Mouse (Mus musculus): ENCODE measurements around the gene Itsn1. TPM values are rescaled to one million over a fixed set of nuclear protein-coding genes. Genes with fewer than 3 reads are reported as not detected.

Itsn1 gene
- polyA plus RNA-seq, 1 experiment from 2014 or later: 32.5 TPM

DNA sequence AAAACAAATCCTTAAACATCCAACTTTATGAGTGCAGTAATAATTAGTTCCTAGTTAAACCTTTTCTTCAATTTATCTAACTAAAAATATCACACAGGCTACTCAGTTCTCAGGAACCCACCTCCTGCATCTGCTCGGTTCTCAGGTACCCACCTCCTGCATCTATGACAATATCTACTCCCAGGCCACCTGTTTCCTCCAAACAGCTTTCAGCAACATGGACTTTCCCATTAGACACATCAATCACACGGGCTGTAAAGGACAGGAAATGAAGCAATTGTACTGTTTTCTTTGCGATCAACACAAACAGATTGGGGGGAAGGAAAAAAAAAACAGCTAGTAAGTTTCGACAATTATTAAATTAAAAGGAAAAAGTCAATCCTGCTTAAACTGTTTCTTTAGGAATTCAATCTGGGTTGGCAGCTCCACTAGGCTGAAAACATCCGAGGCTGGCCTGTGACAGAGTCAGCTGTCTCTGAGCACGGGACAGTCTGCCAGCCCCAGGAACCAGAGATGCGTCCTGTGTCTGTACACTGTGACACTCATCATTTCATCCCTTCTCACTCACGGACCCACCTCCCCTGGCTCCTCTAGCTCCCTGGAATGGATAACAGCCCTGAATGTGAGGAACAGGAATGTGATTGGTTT, 33.8 kb upstream of the Itsn1 start:
- Histone ChIP-seq H3K4me3 (ENCODE audit: low read depth, low read length) (no peak overlapping the region), H3K27me3 (ENCODE audit: control insufficient read depth, insufficient read depth, low read length) (no peaks in the 10 kb centered on the region), H3K27ac (replicated peaks; ENCODE audit: low read depth, low read length) (no peak overlapping the region), H3K36me3 (ENCODE audit: control insufficient read depth, insufficient read depth, low read length) (peaks cover 2% of the 10 kb centered on the region; the same call in 1 of the 2 replicates), H3K4me1 (ENCODE audit: control insufficient read depth, insufficient read depth, low read length) (no peaks in the 10 kb centered on the region), H3K9ac (ENCODE audit: low read length) (no peak overlapping the region), H3K4me2 (ENCODE audit: low read depth, severe bottlenecking) (no peak overlapping the region), H3K9me3 (ENCODE audit: control insufficient read depth, low read length) (no peaks in the 10 kb centered on the region)
- WGBS: 52% methylated on average over 8 of the region's 8 CpGs
- ATAC-seq (ENCODE audit: insufficient number of reproducible peaks, low FRiP score, low TSS enrichment, low read depth): no peak
- no peak for DNase-seq (ENCODE audit: low spot score)

DNA sequence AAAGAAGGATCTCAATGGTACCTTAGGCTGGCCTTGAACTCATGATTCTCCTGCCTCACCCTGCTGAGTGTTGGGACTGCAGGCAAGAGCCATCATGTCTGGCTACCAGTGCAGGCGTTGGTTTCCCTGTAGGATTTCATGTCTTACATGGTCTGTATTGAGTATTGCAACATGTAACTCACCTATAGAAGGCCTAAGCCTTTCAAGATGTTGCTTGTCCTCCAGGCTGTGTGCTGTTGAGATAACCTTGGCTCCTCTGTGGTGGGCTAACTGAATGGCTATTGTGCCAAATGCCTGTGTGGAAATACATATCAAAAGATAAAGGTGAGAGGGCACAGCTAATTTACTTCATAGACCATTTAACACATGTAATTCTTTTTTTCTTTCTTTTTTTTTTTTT, 30.1 kb upstream of the Itsn1 start:
- no peaks in the 10 kb centered on the region for H3K27me3 ChIP-seq (ENCODE audit: control insufficient read depth, insufficient read depth, low read length)
- no peak overlapping the region for H3K4me3 ChIP-seq (ENCODE audit: low read depth, low read length)
- ATAC-seq (ENCODE audit: insufficient number of reproducible peaks, low FRiP score, low TSS enrichment, low read depth): no peak
- no peaks in the 10 kb centered on the region for H3K4me1 ChIP-seq (ENCODE audit: control insufficient read depth, insufficient read depth, low read length)
- H3K4me2 ChIP-seq (ENCODE audit: low read depth, severe bottlenecking): no peak overlapping the region
- H3K36me3 ChIP-seq (ENCODE audit: control insufficient read depth, insufficient read depth, low read length): peaks cover 6% of the 10 kb centered on the region; the same call in 1 of the 2 replicates
- H3K9me3 ChIP-seq (ENCODE audit: control insufficient read depth, low read length): no peaks in the 10 kb centered on the region
- no peak for DNase-seq (ENCODE audit: low spot score)
- WGBS: 85% methylated on average over 1 of the region's 1 CpGs
- no peak overlapping the region for H3K9ac ChIP-seq (ENCODE audit: low read length)
- H3K27ac ChIP-seq (replicated peaks; ENCODE audit: low read depth, low read length): no peak overlapping the region

DNA sequence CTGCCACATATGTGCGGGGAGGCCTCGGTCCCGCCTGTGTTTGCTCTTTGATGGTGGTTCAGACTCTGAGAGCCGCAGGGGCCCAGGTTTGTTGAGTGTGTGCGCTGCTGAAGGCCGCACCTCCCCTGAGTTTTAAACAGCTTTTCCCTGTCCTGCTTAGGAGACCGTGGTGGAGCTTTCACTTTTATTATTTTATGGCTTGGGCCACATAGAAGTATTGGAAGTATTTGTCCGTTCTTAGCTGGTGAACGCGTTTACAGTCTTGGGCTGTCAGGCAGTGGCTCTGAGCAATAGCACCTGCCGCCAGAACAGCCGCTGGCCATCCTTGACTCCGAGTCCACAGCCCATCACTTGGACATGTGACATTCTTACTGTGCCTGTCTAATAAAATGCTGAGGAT, 27.2 kb upstream of the Itsn1 start:
- ATAC-seq (ENCODE audit: insufficient number of reproducible peaks, low FRiP score, low TSS enrichment, low read depth) (no peak), DNase-seq (ENCODE audit: low spot score) (no peak)
- WGBS: 73% methylated on average over 13 of the region's 13 CpGs

DNA sequence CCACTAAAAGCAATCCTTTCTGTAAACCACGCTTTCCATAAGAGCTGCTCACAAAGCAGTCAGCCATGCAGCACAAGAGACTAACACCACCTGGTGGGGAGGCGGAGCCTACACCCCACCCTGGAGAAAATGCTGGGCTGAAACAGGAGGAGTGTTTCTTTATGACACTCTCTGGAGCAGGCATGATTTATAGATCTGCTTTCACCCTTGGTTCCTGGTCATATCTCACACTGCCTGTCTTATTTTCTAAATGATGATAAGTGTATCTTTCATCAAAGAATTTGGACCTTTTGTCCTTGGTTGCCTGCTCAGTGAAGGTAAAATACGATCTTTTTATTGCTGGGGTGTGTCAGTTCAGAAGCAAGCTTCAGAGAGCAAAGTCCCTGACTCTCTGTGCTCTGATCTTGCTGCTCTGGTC, 26.3 kb upstream of the Itsn1 start:
- no peak overlapping the region for H3K4me3 ChIP-seq (ENCODE audit: low read depth, low read length)
- no peak overlapping the region for H3K9ac ChIP-seq (ENCODE audit: low read length)
- H3K27ac ChIP-seq (replicated peaks; ENCODE audit: low read depth, low read length): no peak overlapping the region
- peaks cover 6% of the 10 kb centered on the region; the same call in 1 of the 2 replicates for H3K36me3 ChIP-seq (ENCODE audit: control insufficient read depth, insufficient read depth, low read length)
- no peaks in the 10 kb centered on the region for H3K4me1 ChIP-seq (ENCODE audit: control insufficient read depth, insufficient read depth, low read length)
- H3K9me3 ChIP-seq (ENCODE audit: control insufficient read depth, low read length): no peaks in the 10 kb centered on the region
- no peak overlapping the region for H3K4me2 ChIP-seq (ENCODE audit: low read depth, severe bottlenecking)
- ATAC-seq (ENCODE audit: insufficient number of reproducible peaks, low FRiP score, low TSS enrichment, low read depth) (no peak), DNase-seq (ENCODE audit: low spot score) (no peak)
- 60% methylated on average over 3 of the region's 3 CpGs for WGBS
- no peaks in the 10 kb centered on the region for H3K27me3 ChIP-seq (ENCODE audit: control insufficient read depth, insufficient read depth, low read length)

More for the DNA sequence above, 27.2 kb upstream of the Itsn1 start:
- Histone ChIP-seq H3K9me3 (ENCODE audit: control insufficient read depth, low read length) (no peaks in the 10 kb centered on the region), H3K4me1 (ENCODE audit: control insufficient read depth, insufficient read depth, low read length) (no peaks in the 10 kb centered on the region), H3K27me3 (ENCODE audit: control insufficient read depth, insufficient read depth, low read length) (no peaks in the 10 kb centered on the region), H3K27ac (replicated peaks; ENCODE audit: low read depth, low read length) (no peak overlapping the region), H3K4me3 (ENCODE audit: low read depth, low read length) (no peak overlapping the region), H3K4me2 (ENCODE audit: low read depth, severe bottlenecking) (no peak overlapping the region), H3K9ac (ENCODE audit: low read length) (no peak overlapping the region), H3K36me3 (ENCODE audit: control insufficient read depth, insufficient read depth, low read length) (peaks cover 6% of the 10 kb centered on the region; the same call in 1 of the 2 replicates)

DNA sequence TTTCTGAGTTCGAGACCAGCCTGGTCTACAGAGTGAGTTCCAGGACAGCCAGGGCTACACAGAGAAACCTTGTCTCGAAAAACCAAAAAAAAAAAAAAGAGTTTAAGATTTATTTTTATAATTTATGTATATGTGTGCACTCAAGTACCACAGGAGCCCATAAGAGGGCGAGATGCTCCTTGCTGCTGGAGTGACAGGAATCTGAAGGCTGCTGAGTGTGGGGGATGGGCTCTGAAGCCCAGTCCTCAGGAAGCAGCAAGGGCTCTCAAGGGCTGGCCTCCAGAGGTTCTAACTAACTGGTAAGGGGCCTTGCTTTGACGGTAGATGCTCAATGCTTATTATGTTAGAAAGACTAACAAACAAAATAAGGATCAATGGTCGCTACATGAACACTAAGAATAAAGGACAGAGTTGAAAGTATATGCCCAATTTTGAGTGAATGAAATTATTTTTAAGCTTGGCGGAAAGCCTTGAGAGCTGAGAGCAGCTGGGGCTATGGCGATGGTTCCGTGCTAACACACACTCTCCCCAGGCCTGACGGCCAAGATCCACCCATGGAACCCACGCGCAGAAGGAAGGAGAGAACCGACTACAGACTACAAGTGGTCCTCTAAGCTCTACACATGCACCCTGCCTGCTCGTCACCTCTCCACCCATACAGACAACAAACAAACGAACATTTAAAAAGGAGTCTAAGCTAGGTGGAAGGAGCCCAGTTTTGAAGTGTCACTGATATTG, 24.3 kb upstream of the Itsn1 start:
- Histone ChIP-seq H3K9ac (ENCODE audit: low read length) (no peak overlapping the region), H3K36me3 (ENCODE audit: control insufficient read depth, insufficient read depth, low read length) (0 out of 2 replicates have a peak, but pooled peaks cover 3% of the 10 kb centered on the region), H3K27ac (replicated peaks; ENCODE audit: low read depth, low read length) (no peak overlapping the region), H3K4me1 (ENCODE audit: control insufficient read depth, insufficient read depth, low read length) (no peaks in the 10 kb centered on the region), H3K27me3 (ENCODE audit: control insufficient read depth, insufficient read depth, low read length) (no peaks in the 10 kb centered on the region), H3K9me3 (ENCODE audit: control insufficient read depth, low read length) (no peaks in the 10 kb centered on the region), H3K4me2 (ENCODE audit: low read depth, severe bottlenecking) (no peak overlapping the region), H3K4me3 (ENCODE audit: low read depth, low read length) (no peak overlapping the region)
- ATAC-seq (ENCODE audit: insufficient number of reproducible peaks, low FRiP score, low TSS enrichment, low read depth) (no peak), DNase-seq (ENCODE audit: low spot score) (no peak)
- WGBS: 86% methylated on average over 14 of the region's 14 CpGs

DNA sequence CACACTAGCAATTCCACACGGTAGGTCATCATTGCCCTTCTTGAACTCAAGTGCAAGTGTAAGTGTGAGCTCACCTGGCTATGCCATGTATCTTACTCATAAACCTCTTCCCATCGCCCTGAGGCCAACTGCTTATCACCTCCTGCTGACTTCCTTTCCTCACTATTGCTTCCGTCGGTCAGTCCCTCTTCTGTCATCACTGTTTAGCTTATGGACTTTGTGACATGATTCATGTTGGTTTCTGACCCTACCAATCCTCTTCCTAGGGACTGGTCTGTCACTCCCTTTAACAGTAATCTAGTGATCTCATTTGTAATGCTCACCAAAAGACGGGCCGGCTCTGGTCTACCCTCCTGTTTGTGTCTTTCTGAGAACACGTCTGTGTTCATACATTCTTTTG, 18.8 kb upstream of the Itsn1 start:
- H3K27me3 ChIP-seq (ENCODE audit: control insufficient read depth, insufficient read depth, low read length): no peaks in the 10 kb centered on the region
- H3K27ac ChIP-seq (replicated peaks; ENCODE audit: low read depth, low read length): no peak overlapping the region
- H3K9me3 ChIP-seq (ENCODE audit: control insufficient read depth, low read length): no peaks in the 10 kb centered on the region
- WGBS: 86% methylated on average over 7 of the region's 7 CpGs
- H3K9ac ChIP-seq (ENCODE audit: low read length): no peak overlapping the region
- ATAC-seq (ENCODE audit: insufficient number of reproducible peaks, low FRiP score, low TSS enrichment, low read depth) (no peak), DNase-seq (ENCODE audit: low spot score) (no peak)
- 0 out of 2 replicates have a peak, but pooled peaks cover 7% of the 10 kb centered on the region for H3K36me3 ChIP-seq (ENCODE audit: control insufficient read depth, insufficient read depth, low read length)
- no peaks in the 10 kb centered on the region for H3K4me1 ChIP-seq (ENCODE audit: control insufficient read depth, insufficient read depth, low read length)
- no peak overlapping the region for H3K4me2 ChIP-seq (ENCODE audit: low read depth, severe bottlenecking)
- H3K4me3 ChIP-seq (ENCODE audit: low read depth, low read length): no peak overlapping the region

DNA sequence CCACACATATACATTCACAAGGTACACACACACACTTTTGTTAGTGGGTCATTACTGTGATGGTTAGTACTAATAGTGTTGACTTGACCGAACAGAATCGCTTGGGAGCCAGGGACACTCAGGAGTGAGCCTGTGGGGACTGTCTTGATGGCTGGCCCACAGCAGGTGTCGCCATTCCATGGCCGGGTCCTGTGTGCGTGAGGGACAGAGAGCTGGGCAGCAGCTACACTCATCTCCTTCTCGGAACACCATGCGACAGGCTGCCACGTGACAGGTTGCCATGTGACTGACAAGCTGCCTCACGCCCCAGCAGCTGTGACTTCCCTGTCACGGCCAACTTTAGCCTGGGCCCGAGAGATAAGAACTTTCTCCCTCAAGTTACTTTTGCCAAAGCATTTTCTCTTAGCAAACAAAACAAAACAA, 12.1 kb upstream of the Itsn1 start:
- Histone ChIP-seq H3K27me3 (ENCODE audit: control insufficient read depth, insufficient read depth, low read length) (no peaks in the 10 kb centered on the region), H3K4me1 (ENCODE audit: control insufficient read depth, insufficient read depth, low read length) (no peaks in the 10 kb centered on the region), H3K9ac (ENCODE audit: low read length) (no peak overlapping the region), H3K4me2 (ENCODE audit: low read depth, severe bottlenecking) (no peak overlapping the region), H3K9me3 (ENCODE audit: control insufficient read depth, low read length) (no peaks in the 10 kb centered on the region), H3K36me3 (ENCODE audit: control insufficient read depth, insufficient read depth, low read length) (peaks cover 13% of the 10 kb centered on the region), H3K27ac (replicated peaks; ENCODE audit: low read depth, low read length) (no peak overlapping the region), H3K4me3 (ENCODE audit: low read depth, low read length) (no peak overlapping the region)
- ATAC-seq (ENCODE audit: insufficient number of reproducible peaks, low FRiP score, low TSS enrichment, low read depth) (no peak), DNase-seq (ENCODE audit: low spot score) (no peak)
- WGBS: 86% methylated on average over 11 of the region's 11 CpGs

DNA sequence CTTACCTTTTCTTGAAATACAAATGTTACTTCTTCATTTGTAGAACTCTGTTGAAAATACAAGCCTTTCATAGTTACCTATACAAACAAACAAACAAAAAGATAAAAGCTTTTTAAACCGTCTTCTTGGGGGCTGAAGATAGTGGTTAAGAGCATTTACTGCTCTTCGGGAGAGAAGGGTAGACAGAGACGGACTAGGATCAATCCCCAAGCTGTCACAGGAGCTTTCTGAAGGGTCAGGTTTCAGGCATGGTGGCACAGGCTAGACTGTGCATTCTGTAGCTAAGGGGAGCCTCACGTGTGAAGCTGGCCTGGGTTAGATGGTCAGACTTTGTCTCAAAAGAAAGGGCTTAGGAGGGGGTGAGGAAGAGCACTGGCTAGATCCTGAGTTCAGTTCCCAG, 11.7 kb upstream of the Itsn1 start:
- Histone ChIP-seq H3K4me1 (ENCODE audit: control insufficient read depth, insufficient read depth, low read length) (no peaks in the 10 kb centered on the region), H3K9me3 (ENCODE audit: control insufficient read depth, low read length) (no peaks in the 10 kb centered on the region), H3K4me3 (ENCODE audit: low read depth, low read length) (no peak overlapping the region), H3K27ac (replicated peaks; ENCODE audit: low read depth, low read length) (no peak overlapping the region), H3K36me3 (ENCODE audit: control insufficient read depth, insufficient read depth, low read length) (peaks cover 11% of the 10 kb centered on the region), H3K9ac (ENCODE audit: low read length) (no peak overlapping the region), H3K4me2 (ENCODE audit: low read depth, severe bottlenecking) (no peak overlapping the region), H3K27me3 (ENCODE audit: control insufficient read depth, insufficient read depth, low read length) (no peaks in the 10 kb centered on the region)
- DNase-seq (ENCODE audit: low spot score) (no peak), ATAC-seq (ENCODE audit: insufficient number of reproducible peaks, low FRiP score, low TSS enrichment, low read depth) (no peak)
- WGBS: 82% methylated on average over 4 of the region's 4 CpGs
